Mouse (Mus musculus): ENCODE measurements around the gene Uba7.
A peak's percentile ranks its signal among the peaks of the same experiment; 100 is the strongest.

The Uba7 gene

DNA sequence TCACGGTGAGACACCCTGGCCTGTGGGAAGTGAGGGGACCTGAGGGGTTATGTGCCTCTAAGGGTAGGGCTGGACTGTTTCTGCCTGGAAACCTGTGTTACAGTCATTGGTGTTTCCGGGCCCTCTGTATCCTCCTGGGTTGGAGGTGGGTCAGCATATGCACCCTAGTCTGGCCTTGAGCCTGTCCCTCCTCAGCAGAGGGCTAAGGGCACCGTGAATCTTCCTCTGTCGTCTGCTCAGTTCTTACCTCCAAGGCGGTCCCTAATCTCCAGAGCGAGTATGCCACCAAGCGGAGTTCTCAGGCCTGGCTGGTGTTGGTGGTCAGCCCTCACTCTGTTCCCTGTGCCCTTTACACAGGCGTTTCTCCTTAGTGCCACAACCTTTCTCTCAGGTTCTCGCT is 12.4 kb upstream of the Uba7 start:
- DNase-seq: no peak

DNA sequence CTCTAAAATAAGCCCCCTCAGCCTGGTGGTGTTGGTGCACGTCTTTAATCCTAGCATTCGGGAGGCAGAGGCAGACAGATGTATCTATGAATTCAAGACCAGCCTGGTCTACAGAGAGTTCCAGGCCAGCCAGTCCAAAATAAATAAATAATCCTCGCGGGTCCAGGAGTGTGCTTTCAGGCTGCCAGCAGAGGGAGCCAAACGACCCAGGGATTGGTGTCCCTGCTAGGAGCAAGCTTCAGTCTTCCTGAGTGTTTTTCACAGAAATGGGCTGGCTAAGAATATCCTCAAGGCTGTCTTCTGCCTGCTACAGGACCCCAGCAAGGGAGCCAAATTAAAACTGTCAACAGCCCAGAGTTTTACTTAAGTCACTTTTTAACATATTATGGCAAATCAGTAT is 11.6 kb upstream of the Uba7 start:
- DNase-seq: peak; percentile 56

DNA sequence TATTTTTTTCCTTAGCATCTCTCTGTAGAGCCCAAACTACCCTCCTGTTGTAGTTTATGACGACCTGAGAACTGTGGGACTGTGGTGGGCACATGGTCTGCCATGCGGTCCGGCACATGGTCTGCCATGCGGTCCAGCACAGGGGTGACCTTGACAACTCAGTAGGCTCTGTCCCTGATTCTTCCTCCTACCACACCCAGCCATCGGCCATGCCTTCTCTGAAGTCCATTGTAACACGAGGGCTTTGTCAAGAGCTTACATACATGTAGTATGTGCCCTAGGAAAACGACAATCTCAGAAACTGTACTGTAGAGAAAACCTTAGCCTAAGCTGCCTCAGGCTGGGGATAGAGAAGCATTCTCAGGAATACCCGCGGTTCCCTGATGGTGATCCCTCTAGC is 10.6 kb upstream of the Uba7 start:
- no peak for DNase-seq

DNA sequence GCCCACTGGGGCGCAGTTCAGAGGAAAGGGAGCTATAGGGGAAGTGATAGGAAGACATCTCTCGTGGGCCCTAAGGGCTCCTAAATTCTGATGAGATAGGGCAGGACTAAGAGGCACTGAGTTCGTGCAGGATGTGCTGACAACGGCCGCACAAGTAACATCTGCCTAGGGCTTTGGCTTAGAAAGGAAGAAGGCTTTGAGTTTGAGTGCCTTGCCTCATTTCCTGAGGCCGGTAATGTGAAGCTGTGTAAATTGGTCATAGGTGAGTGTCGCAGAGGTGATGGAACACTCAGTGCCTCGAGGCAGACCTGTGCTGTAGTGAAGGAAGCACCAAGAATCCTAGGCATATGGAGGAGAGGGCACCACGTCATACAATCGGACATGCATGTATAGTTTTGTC is 8.6 kb upstream of the Uba7 start:
- no peak for DNase-seq

DNA sequence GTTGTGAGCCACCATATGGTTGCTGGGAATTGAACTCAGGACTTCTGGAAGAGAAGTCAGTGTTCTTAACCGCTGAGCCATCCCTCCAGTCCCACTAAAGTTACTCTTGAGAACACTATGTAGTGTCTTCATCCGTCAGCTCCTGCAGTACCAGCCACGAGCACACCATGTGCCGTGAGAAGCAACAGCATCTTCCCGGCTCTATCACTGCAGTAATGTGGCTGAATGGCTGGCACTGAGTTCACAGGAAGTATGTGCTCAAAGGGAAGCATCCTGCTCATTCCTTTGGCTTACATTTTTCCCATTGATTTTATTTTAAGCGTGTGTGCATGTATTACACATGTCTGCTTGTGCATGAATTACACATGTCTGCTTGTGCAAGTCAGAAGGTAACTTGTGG is 7.9 kb upstream of the Uba7 start:
- no peak for DNase-seq

DNA sequence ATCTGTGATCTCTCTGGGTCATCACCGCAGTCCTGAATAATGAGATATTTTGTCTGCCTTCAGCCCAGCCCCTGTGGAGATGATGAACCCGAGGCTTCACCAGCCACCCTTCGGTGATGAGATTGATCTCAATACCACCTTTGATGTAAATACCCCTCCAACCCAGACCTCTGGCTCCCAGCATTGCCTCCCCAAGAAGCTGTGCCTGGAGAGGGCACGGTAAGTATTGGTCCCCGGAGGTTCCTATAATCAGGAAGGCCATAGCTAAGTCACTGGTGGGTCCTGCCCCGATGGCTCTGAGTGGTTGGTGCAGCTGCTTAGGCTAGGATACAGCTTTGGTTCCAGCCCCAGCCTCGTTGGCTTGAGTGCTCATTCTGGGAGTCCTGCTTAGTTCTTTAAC is 6.8 kb upstream of the Uba7 start:
- no peak for DNase-seq

DNA sequence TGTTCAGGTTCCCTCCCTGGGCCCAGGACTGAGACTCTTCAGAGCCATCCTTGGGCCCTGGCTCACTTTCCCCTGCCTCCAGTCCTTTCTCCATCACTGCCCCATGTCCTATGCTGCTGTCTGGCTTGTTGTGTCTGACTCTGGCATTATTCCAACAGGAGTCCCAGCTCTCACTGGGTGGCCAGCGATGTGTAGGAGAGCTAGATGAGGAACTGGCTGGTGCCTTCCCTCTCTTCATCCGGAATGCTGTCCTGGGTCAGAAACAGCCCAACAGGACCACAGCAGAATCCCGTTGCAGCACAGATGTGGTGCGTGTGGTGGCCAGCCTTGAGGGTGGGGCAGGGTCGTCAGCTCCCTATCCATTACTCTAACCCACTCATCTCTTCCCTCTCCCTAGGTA is 5.0 kb upstream of the Uba7 start:
- no peak for DNase-seq

DNA sequence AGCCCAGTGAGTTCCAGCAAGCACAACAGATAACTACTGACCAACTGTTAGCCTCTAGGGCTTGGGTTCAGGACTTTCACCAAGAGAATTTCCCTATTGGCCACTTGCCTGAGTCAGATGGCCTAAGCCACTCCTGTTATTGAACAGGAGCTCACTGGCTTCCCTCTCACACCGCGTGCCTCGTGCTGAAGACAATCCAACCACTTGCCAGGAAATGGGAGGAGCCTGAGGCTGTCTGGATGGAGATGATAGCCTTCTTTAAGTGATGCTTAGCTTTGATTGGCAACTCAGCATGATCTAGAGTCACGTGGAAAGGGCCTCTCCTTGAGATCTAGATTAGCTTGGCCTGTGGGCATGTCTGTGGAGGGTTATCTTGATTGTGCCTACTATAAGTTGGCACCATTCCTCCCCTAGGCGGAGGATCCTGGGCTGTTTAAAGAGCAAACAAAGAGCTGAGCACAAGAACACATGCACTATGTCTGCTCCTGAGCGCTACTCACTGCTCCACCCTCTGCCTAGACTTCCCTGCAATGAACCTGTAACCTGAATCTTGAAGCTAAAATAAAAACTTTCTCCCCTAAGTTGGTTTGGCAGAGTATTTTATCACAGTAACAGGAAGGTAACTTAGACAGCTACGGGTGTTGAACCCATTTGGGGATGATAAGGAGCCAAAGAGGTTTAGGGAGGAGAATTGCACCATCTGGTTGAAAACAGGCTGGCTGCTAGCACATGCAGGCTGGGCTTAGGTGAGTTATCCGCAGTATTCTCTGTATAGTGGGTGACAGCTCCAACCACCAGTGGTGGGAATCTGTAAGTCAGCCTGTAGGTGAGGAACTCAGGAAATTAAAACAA is 3.4 kb upstream of the Uba7 start:
- peak; percentile 37 for DNase-seq

DNA sequence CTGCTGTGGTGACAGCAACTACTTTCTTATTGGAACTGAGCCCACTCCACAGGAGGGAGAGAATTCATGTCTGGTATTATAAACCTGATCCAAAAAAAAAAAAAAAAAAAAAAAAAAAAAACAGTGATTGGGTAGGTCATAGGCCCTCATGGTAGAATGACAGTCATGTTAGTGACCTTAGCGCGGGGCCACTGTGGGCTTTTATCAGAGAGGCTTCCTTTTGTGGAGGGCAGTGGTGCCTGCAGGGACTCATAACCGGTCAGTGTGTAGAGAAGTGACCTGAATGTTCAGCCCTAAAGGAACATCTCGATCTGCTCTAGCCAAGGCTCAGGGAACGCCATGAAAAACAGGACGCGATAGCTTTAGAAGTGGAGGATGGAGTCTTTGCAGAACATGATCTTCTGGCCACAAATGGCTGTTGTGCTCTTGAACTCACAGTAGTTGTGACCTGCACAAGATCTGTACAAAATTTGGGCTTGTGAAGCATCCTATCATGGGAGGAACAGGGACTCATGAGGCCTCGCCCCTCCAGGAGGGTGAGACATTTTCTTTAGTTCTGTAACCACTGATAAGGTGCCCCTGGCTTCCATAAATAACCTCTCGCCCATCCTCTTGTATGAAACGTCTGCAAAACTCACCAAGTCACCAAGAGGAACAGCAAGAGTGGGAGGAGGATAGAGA is 674 bp upstream of the Uba7 start:
- DNase-seq: no peak

DNA sequence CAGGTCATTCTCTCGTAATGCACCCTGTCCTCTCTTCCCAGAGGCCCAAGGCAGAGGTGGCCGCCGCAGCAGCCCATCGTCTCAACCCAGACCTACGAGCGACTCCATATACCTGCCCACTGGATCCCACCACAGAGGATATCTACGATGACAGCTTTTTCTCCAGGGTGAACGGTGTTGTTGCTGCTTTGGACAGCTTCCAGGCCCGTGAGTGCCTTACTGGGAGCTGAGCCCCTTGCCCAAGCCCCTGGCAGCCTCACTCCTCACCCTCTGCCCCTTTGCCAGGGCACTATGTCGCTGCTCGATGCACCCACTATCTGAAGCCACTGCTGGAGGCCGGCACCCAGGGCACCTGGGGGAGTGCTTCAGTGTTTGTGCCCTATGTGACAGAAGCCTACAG is 3.5 kb downstream of the Uba7 start:
- no peak for DNase-seq

DNA sequence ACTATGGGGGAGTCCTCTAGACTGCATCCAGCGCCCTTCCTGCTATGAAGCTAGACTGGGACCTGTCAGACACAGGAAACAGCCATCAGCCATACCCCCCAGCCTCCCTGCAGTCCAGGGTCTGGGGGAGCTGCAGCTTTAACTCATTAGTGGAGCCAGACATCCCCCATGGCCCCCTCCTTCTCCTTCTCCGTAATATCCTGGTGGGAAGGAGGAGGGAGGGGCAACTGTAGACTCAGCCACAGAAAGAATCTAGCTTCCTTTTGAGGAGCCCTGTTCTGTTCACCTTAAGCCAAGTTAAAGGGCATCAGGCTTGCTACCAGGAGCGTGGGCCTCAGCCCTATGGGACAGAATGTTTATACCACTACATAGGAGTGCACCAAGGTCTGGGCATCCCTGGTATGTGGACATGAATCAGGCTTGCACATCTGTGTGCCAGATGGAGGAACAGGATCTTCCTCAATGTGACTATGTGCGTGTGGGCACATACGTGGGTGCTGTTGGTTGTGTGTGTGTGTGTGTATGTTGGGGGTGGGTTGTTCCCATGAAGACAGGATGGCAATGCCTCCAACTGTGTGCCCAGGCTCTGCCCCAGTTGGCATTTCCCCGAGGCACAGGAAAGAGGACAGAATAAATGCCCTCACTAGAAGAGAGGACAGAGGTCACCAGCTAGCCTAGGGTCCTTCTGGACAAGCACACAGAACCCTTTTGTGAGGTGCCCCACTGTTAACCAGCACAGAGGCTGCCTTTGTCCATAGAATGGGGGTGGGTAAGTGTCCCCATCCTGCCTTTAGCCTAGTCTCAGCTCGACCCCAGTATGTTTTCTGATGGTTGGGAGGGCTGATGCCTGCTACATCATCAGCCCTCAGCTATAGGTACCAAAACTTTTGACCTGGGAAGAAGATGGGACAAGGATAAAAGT is 6.6 kb downstream of the Uba7 start:
- no peak for DNase-seq

DNA sequence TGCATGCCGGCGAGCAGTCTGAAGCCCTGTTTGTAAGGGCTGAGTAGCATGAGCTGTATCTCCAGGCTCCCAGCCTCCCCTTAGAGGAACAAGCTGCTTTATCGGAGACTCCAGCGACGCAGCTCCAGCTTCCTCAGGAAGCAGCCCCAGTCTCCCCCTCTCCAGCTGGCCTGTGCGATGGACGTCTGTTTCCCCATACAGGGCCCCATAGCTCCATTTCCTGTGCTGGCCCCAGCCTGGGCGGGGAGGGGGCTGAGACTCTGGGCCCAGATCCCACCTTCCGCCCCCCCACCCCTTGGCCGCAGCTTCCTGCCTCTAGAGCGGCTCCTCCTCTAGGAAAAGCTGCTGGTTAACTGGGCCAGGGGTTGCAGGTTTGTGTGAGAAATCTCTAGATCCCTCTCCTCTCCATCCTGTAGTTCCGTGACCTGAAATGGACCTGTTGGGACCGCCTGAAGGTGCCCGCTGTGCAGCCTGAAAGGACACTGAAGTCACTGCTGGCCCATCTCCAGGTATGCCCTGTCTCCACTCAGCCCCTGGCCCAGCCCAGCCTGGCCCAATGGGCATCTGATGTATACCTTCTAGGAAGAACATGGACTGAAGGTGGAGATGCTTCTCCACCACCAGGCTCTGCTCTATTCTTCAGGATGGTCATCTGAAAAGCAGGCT is 7.5 kb downstream of the Uba7 start, which contains the start of gene Gm20661:
Gene Gm20661, plus strand, starts transcription at position 378 of the 666 bp plus-strand sequence.
- peak; percentile 76 for DNase-seq

DNA sequence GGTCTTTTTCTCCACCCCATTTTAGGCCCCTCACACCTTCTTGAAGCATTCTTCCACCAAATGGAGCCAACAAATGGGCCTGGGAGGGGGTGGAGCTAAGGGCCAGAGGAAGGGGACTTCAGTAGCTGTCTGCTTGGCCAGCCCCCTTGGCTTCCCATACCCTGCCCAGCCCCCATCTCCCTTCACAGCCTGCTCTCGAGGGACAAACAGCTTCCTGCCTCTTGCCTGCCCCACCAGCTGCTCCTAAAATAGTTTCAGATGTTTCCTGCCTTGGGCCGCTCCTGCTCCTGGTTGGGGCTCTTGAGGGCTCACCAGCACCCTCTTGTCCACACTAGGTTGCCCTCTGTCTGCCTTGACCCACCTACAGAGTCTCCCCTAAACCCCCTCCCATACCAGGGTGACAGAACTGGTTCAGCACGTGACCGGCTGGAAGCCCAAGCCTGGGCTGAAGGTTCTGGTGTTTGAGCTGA is 8.2 kb downstream of the Uba7 start:
- peak; percentile 89 for DNase-seq

DNA sequence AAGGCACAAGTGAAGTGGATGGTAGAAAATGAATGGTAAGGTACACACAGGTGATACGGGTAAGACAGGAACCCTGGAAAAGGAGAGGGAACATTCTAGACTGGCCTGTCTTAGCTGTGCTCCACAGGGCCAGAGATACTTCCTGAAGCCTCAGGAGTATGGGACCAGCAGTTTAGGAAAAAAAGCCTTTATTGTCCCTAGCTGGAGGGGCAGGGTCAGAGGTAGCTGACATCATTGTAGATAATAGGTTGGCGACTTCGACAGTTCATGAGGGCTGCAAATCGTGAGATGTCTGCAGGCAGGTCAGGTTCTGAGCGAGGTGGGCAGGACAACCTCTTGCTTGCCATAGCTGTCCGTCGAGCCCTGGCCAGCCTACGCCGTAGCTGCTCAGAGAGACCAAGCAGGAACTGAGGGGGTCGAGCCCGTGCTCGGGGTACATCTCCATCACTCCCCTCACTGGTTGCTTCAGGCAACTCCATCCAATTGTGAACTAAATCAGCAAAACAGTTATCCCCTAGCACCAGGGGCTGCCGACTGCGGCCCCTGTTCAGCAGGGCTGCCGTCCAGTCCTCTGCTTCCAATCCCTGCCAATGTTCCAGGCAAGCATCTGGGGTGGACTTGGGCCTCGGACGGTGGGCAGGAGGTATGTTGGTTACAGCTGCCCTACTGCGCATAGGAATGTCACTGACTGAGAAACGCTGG is 8.9 kb downstream of the Uba7 start:
- no peak for DNase-seq

DNA sequence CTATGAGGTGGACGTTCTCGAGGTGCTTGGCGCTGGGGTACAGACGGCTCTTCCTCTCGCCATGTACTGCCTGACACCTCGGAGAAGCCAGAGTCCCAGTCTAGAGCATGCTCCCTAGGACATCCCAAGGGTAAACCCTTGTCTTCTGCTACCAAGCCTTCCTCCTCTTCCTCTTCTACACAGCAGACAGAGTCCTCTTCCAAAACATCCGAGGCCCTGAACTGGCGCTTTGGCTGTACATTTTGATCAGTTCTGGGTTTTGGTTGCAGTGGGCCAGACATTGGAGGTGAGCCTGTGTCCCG is 9.4 kb downstream of the Uba7 start:
- no peak for DNase-seq

DNA sequence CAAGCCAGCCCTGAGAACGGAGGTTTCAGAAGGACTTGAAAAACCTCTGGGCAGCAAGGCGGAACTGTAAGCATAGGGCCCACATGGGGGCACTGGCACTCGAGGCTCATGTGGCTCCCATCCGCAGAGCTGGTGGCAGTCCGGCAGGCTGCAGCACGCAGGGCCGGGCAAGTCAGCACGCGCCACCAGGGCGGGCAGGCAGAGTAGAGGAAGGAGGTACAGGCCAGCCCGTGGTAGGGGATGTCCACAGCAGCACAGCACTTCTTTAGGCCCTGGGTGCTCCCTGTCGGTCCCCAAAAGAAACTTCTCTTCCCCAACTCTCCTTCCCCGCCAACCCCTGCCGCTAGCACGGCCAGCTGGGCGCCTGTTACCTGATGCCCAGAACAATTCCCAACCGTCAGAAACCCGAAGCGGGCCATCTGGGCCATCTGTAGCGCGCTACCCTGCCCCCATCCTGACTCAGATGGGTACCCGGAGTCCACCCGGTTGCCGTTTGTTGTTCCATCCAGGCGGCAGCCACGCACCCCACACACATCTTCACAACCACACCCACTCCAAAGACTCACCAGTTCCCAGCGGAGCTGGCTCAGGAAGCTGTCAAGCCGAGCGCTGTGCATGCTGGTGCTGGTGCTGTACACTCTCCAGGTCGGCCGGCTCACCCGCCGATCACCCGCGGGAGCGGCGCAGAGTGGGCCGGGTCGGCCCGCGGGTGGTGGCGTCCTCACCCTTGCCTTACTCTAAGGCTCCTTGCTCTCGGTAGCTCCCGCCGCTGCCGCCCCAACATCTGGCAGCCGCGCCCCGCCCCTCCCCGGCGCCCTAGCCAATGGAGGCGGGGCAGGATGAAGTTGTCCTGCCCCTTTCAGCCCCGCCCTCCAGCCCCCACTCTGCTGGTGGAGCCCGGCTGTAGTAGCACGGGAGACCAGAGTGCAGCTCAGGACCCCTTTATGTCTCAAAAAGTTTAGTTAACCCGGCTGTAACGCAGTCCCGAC is 10.1 kb downstream of the Uba7 start, which contains the start of gene Inka1:
Gene Inka1, minus strand, starts transcription at position 749 of the 989 bp plus-strand sequence.
- DNase-seq: peak; percentile 81

DNA sequence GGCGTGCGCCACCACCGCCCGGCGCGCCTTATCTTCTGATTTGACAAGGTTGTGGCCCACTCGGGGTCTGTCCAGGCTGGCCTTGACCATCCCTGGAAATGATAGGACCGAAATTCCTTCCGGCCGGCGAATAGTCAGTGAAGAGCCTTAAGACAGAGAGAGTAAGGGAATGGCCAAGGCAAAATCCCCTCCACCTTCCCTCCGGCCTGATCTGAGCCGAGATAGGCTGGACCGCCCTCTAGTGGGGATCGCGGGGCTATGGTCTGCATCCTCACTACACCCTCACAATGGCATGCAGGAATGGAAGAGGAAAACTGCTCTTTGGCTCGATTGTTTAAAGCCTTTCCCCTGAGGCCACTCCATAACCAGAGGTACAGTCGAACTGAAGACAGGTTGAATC is 11.1 kb downstream of the Uba7 start:
- peak; percentile 73 for DNase-seq

DNA sequence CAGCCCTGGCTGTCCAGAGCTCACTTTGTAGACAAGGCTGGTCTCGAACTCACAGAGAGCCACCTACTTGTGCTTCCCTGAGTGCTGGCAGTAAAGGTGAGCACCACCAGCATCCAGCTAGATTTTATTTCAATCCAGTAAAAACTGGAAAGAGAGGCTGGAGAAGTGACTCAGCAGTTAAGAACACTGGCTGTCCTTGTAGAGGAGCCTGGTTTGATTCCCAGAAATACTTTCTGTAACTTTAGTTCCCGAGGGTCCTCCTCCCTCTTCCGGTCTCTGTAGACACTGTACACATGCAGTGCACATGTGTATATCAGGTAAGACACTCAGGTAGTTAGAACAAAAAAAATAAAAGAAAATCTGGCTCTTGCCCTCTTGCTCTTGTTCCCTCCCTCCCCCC is 12.6 kb downstream of the Uba7 start:
- DNase-seq: no peak

DNA sequence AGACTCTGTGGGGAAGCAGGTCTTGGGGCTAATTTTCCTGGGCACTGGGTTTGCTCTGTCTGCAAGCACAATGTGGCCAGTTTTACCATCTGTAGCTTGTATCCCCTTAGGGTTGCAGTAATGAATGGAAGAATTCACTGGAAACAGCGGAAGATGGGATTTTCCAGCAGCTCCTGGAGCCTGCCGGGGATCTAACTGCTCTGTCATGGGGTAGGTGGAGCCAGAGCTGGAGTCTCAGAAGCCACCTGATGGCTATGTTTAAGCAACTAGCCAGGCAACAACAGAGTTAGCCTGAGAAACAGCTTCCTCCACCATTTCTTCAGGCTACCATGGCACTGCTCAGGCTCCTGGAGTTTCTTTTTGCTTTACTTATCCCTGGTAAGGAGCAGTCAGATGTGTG is 16.9 kb downstream of the Uba7 start, which contains the start of gene Cdhr4:
Gene Cdhr4, plus strand, starts transcription at position 301 of the 400 bp plus-strand sequence.
- no peak for DNase-seq

DNA sequence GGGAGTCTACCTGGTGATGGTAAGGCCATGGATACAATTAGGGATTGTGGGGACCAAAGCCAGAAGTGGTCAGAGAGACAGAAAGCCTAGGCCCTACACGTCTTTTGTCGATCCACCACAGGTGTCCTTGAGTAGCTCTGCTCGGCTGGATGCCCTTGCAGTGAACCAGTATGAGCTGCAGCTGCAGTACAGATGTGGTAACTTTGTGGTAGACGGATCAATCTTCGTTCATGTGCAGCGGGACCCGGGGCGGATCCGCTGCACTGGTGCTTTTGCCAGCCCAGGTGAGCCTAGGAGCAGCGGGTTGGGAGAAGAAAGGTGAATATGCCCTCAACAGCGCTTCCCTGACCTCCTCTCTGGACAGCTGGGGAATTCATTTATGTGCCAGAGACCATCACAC is 17.7 kb downstream of the Uba7 start:
- no peak for DNase-seq

DNA sequence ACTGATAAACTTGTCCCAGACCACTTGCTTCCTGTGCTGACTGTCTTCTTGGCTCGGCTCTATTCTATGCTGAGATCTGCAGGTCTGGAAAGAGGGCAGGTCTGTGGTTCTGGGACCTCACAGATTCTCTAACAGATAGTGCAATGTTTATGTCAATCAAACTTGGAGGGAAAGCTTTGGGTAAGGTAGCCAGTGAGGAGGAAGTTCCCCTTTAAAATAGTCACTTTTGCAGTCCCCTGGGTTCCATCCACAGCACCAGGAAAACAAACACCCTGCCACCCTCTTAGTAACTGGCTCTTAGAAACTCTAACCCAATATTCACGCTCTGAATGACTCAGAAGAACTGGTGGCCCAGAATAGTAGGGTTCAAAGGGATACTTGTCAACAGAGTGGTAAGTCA is 19.2 kb downstream of the Uba7 start:
- no peak for DNase-seq

All from kidney, adult 11 months (tissue).